Mouse (Mus musculus) thymus, postnatal 36 days (tissue): ENCODE measurements around the gene Mtmr3.

Experiments
- DNase-seq, 2 experiments: peaks; one replicate each; pipeline ENCODE4 v3.0.0; 2022; ENCODE audit warnings: mixed read lengths in 2 of 2

Mtmr3 gene

DNA sequence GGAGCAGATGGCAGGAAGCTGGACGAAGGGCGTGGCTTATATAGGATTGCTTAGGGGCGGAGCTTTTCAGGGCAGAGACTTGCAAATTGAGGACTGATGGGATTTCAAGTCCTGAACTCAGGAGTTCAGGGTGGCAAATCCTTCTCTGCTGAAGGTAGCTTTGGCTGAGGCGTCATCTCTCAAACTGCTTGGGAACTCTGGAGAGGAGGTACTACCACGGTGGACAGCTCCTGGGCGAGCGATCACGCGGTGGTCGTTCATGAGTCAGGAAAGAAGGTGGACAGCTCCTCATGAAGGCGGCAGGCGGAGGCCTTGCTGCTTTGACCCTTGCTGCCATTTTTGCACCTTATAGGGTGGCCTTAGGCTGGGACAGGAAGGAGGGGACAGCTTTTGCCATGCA is 133.5 kb downstream of the Mtmr3 start:
- DNase-seq, result no peak

DNA sequence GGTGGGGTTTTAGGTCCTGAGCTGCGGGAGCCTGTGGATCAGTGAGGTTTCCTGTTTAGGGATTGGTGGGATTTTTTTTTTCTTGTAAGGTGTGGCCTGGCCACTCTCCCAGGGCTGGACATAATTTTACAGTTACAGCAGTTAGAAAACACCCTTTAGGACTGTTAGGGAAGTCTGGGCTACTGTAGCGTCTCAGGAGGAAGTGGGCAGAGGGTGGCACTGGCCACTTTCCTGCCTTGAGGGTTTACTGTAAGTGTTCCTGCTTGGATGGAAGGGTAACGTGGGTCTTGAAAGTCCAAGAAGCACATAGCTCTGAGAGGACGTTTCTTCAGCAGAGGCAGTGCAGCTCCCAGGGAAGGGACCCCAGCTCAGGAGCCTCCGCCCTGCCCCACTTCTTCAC is 134.0 kb downstream of the Mtmr3 start:
- no peak for DNase-seq

DNA sequence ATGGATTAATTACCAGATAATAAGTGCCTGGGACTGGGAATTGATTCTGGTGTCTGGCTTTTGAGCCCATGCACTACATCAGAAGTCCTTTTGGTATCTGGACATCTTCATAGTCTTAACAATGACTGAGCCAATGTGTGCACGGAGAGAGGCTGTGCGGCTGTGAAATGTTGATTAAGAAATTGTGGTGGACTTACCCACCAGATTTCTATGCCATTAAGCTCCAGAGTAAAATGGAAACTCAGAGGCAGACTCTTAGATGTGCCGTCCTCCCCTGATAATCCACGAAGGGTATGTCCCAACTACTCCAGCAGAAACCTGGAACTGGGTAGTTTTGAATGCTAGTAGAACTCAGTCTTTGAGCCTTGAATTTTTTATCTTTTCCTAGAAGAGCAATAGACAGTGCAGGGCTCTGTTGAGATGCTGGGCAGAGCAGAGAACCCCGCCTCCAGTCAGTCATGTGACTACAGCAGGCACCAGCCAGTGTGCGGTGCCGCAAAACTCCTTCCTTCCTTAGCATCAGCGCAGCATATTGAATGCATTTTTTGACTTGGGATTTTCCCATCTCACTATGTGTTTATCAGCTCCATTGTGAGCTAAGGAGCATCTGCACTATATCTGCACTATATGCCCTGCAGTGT is 139.6 kb downstream of the Mtmr3 start:
- DNase-seq, result no peak

DNA sequence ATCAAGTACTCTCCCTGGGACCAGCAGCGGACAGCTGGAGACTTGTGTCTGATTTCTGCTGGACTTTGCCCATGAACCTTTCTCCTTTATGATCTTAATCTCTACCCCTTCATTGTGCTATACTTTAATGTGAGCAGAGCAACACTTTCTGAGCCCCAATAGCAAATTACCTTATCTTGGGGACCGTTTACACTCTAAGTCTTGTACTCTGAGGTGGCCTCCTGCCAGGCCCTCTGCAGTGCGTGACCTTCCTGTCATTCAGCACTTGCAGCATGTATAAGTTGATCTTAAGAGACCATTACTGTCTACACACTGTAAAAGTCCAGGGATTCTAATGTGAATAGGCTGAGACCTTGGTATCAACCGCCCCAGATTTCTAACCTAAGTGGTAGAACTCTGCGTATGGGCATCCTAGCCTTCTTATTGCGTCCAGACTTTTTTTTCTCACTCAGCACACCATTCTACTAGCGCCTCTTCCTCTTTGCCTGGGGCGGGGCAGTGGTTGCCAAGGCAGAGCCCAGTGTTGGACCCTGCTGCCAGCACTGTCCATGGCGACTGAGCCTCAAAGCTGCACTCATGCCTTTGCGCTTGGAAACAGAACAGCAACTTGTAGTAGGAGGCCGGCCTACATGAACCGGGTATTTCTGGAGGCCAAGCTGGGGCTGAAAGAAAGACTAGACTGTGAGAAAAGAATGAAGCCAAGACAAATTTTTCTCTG is 142.0 kb downstream of the Mtmr3 start:
- no peak for DNase-seq

DNA sequence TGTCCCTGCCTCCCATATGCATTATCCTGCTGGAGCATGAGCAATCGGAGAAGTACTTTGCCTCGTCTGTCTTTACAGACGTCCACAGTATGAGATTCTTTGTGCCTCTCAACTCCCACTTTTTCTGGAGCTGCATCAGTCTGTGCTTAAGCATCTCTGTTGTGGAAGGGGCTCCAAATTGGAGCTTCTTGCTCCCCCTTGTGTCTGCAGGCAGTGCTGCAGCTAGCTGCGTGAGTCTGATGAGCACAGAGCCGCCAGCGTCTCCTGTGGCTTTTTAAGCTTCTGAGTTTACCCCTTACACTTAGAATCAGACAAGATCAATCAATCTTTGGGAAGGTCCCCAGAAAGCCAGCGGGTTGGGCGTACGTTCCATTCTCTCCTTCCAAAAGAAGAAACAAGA is 143.5 kb downstream of the Mtmr3 start:
- DNase-seq, result peak; percentile 64 to 71

DNA sequence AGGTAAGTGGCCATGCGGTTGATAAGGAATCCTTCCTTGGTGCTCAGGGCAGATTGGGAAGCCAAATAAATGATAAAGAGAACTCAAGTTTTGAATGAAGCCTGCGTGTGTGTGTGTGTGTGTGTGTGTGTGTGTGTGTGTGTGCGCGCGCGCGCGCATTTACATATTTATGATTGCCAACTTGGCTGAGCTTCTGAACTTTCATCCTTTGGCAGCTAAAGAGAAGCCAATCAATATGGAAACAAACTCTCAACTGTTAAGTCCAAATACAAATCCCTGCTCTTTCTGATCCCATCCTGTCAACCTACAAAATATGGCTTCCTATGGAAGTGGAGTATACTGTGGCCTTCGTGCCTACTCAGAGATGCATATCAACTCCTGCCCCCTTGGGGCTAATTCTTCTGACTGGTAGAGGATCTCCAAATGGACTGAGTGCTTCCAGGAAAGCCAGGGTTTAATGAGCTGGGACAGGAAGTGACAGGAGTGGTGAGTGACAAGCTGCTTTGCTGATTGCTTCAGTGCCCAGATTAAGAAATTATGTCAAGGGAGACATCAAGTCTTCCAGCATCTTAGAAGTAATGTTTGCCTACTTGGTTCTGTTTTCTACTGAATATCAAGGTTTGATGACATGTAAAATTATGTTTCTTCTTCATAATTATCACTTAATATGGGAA is 148.3 kb downstream of the Mtmr3 start:
- no peak for DNase-seq

DNA sequence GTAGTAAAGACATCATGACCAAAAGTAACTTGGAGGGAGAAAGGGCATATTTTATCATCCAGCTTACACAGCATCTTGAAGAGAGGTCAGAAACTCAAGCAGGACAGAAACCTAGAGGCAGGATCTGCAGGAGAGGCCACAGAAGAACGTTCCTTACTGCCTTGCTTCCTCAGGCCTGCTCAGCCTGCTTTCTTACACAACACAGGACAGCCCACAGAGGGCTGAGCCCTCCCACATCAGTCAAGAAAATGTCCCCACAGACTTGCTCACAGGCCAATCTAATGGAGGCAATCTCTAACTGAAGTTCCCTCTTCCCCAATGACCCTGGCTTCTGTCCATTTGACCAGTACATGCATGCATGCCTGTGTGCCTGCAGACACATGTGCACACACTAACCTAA is 152.4 kb downstream of the Mtmr3 start:
- no peak for DNase-seq

DNA sequence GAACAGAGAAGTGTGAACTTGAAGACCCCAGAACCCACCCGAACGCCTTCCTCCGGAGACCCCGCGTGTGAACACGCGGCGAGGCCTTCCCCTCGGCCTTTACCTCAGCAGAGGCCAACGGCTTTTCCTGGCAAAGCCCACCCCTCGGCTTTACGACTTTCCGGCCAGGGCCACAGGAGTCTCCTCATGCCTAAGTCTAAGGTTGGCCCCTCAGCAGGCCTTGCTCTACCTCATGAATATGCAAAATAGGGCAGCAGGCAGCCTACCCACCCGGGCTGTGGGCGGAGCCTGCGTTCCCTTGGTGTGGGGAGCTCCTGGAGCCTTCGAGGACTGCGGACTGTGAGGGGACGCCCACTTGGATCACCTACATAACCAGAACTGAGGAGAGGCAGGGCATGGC is 153.7 kb downstream of the Mtmr3 start, which contains the start of gene Hormad2:
Gene Hormad2 (minus strand): TSS at position 128 of the 400 bp plus-strand sequence.
- peak; percentile 27 to 38 for DNase-seq

DNA sequence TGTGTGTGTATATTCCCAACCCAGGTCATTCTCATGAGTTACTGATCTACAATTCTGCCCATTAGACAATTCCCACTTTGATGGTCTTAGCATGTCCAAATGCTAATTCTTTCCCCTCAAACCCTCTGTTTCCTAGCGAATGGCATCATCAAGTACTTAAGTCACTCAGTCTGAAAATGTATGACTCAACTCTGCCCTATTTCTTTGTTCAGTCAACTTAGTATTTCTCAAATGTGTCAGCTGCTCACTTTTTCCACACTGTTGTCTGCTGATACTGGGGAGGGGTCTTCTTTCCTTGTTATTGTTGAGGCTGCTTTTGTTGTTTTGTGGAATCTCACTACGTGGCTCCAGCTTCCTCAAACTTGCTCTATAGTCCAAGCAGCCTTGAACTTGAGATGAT is 156.5 kb downstream of the Mtmr3 start:
- no peak for DNase-seq

DNA sequence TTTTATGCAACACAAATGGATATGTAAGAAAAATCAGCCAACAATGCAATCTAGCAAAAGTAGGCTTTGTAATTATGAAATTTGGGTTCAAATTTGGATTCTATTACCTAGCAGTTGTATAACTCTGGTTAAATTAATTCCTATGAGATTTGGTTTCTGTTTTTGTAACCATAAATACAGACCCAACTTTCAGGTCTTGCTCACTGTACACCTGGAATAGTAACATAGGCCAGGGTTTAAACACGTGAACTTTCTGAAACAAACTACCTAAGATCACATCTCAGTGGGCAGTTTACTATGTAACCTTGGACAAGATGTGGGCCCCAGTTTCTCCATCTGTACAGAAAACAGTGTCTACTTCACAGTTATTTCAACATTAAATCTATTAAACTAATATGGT is 157.3 kb downstream of the Mtmr3 start:
- DNase-seq, result no peak

DNA sequence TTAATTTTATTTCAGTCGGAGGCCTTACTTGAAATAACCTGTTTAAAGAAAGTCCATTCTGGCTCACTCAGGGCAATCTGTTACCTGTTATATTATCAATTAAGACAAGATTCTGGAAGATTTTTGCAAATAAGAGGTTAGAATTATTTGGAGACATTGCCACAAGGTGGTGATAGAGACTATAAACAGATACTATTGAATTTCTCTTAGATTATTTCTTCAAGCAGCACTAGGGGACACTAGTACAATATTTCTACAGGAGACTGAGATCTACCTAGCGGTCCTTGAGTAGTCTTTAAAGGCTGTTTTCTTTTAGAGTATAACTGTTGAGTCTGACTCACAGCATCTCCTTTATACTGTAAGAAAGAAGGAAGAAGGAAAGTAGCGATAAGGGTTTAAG is 158.0 kb downstream of the Mtmr3 start:
- DNase-seq, result no peak

DNA sequence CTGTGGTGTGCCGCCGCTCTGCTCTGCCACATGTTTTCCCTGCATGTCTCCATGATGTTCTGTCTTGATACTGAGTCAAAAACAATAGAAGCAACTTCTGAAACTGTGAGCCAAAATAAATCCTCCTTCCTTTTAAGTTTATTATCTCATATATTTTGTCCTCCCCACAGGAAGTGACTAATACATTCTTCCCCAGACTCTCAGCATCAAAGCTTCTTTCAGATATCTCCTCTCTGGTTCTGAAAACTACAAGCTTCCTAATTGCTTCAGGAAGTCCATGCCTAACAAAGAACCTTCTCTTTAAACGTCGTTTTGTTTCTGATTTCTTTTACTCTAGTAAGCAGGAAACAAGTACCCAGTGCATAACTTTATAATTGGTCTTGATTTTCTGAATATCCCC is 160.2 kb downstream of the Mtmr3 start:
- DNase-seq, result no peak
